8 mouse cellular contexts compared by ENCODE assay signal in genomic region chr16:81200201-81201071, GRCm38 (mm10). TPM values are rescaled to one million over a fixed set of nuclear protein-coding genes. Genes with fewer than 3 reads are reported as not detected.
DNase-seq lines count a peak whose midpoint lies in the region; ATAC-seq and TF ChIP-seq lines count a peak whose summit lies in the region.

TSS of gene Ncam2 (plus strand) at chr16:81200697.

- H3K4me2 ChIP-seq in hindbrain, postnatal 0 days (ENCODE audit: low read depth, low read length), result peak within 1 kb of the TSS; percentile 69

- H3K9ac ChIP-seq in hindbrain, postnatal 0 days (replicated peaks; ENCODE audit: low read length), result peak within 1 kb of the TSS; percentile 70

- TF ChIP-seq CTCF in gastrocnemius, adult 2 months (IDR thresholded peaks at IDR 0.05), result no peak
- TF ChIP-seq CTCF in hindbrain, postnatal 0 days (IDR thresholded peaks at IDR 0.05; ENCODE audit: low read depth), result no peak
- no peak for TF ChIP-seq CTCF in left cerebral cortex, adult 2 months (IDR thresholded peaks at IDR 0.05)

- WGBS in hindbrain, postnatal 0 days, result under 1% methylated on average over 65 of the region's 70 CpGs

- peak; percentile 87 for ATAC-seq in hindbrain, postnatal 0 days

- H3K36me3 ChIP-seq in hindbrain, postnatal 0 days (ENCODE audit: insufficient read depth, low read length), result no peaks in the 10 kb centered on the region

- H3K9me3 ChIP-seq in hindbrain, postnatal 0 days (ENCODE audit: low read length), result no peaks in the 10 kb centered on the region

- peak within 1 kb of the TSS; percentile 74 for H3K4me3 ChIP-seq in gastrocnemius, adult 2 months
- H3K4me3 ChIP-seq in hindbrain, postnatal 0 days (ENCODE audit: low read length), result peak within 1 kb of the TSS; percentile 69
- H3K4me3 ChIP-seq in left cerebral cortex, adult 2 months, result peak within 1 kb of the TSS; percentile 67

- intact Hi-C loops in gastrocnemius, adult 2 months (cut with DNase I), result no loop called here
- intact Hi-C loops in left cerebral cortex, adult 2 months (cut with DNase I), result loop anchor here (5.0 to 10.0 kb wide), 4 partner anchors 262 to 1734 kb away; no protein-coding TSS in a partner anchor

- H3K27me3 ChIP-seq in hindbrain, postnatal 0 days (ENCODE audit: insufficient read depth, low read length), result no peaks in the 10 kb centered on the region

- peak; percentile 59 for DNase-seq in adrenal gland, adult 2 months
- DNase-seq in cerebellum, postnatal 4 days (ENCODE audit: low spot score in 2 of 2), result peak; percentile 60 to 74
- DNase-seq in gastrocnemius, adult 2 months, result peak; percentile 66
- DNase-seq in hindbrain, postnatal 0 days (ENCODE audit: low spot score), result peak; percentile 94
- peak; percentile 76 to 78 for DNase-seq in left cerebral cortex, adult 2 months (ENCODE audit: extremely low spot score in 1 of 2, low spot score in 2 of 2)
- DNase-seq in lung, postnatal 36 days, result peak; percentile 10
- peak; percentile 72 for DNase-seq in right cerebral cortex, adult 18-20 months
- DNase-seq in T-cell, adult 2 months (ENCODE audit: low spot score), result no peak

- peaks cover 5% of the 10 kb centered on the region; the same call in 1 of the 2 replicates for H3K4me1 ChIP-seq in hindbrain, postnatal 0 days (ENCODE audit: insufficient read depth, low read length)

- H3K27ac ChIP-seq in gastrocnemius, adult 2 months, result no peak within 1 kb of the TSS
- H3K27ac ChIP-seq in hindbrain, postnatal 0 days, result peak within 1 kb of the TSS; percentile 87
- H3K27ac ChIP-seq in left cerebral cortex, adult 2 months, result peak within 1 kb of the TSS; percentile 89

RNA-seq across cellular contexts. Expression of gene Ncam2, which starts in this region (rescaled TPM):
- total RNA-seq in adrenal gland, adult 2 months (2021), result 1 to 10 TPM in 1 of 2 experiments, under 1 TPM in 1; 0.81 to 1.5 TPM
- 0.07 and 0.10 TPM in 2 replicates for polyA plus RNA-seq in adrenal gland, adult 2 months (2012; rRNA removed)
- total RNA-seq in gastrocnemius, adult 2 months (2021), result not detected
- 54.0 and 54.6 TPM in 2 replicates for total RNA-seq in hindbrain, postnatal 0 days (2014; rRNA removed)
- 26.8 and 28.1 TPM in 2 replicates for polyA plus RNA-seq in hindbrain, postnatal 0 days (2015; fragmentation: Nextera tagmentation; extraction: Ambion mirVana)
- 10 to 100 TPM; 77.3 to 81.7 TPM for total RNA-seq in left cerebral cortex, adult 2 months (2021)

Comparison
In these comparisons a context has a peak if more than half of its experiments do, and no peak if none do; other contexts are left out.
1. RNA of gene Ncam2 (total RNA-seq): 77.3 to 81.7 TPM in left cerebral cortex, adult 2 months and 54.0 to 54.6 TPM in hindbrain, postnatal 0 days; 0.81 to 1.5 TPM in adrenal gland, adult 2 months and not detected in gastrocnemius, adult 2 months; every median in the first group is over 10 times any median in the second.
2. RNA of gene Ncam2 (polyA plus RNA-seq): 26.8 to 28.1 TPM in hindbrain, postnatal 0 days; 0.07 to 0.10 TPM in adrenal gland, adult 2 months; every median in the first group is over 10 times any median in the second.
3. Peak in DNase-seq and H3K4me3 ChIP-seq in gastrocnemius, adult 2 months; RNA of the gene not detected or under 1 TPM.
4. Peak in every context shown above with its lines, with median percentiles within 50 percentile points of each other: H3K4me3 ChIP-seq.